Mouse (Mus musculus): ENCODE measurements around the gene D7Ertd443e.

D7Ertd443e gene

DNA sequence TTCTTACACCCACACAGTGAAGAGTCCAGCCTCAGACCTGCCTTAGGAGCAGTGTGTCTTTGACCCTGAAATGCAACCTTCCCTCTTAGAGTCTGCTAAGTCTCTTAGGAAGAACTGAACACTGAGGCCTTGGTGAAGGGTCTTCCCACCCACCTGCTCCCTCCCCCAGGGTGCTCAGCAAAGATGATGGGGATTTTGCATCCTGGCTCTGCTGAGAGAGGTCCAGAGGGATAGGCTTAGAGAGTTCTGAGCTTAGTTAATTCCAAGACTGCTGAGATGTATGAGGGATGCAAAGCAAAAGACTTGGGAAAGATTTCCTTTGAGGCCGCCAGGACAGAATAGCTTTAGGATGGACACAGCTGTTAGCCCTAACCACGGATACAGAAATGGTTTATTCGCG lies 158.4 kb downstream of the D7Ertd443e start:
- no peak for DNase-seq (ENCODE audit: low read depth)

DNA sequence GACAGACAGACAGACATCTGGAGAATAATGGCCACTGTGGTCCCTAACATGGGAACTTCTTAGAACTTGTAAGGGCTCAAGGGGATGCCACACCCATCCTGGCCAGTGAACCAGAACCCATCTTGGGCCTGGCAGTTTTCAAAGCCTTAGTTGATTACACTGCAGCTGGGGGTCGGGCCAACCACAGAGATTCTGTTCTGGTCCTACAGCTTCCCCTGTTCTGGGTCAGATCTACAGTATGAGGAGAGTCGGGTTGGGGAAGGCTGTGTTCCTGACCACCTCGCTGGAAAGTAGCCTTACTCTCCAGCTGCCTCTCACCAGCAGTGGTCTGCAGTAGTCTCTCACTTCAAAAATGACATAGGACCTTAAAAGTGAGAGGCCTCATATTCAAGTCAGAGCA lies 159.2 kb downstream of the D7Ertd443e start:
- DNase-seq (ENCODE audit: low read depth) = no peak

DNA sequence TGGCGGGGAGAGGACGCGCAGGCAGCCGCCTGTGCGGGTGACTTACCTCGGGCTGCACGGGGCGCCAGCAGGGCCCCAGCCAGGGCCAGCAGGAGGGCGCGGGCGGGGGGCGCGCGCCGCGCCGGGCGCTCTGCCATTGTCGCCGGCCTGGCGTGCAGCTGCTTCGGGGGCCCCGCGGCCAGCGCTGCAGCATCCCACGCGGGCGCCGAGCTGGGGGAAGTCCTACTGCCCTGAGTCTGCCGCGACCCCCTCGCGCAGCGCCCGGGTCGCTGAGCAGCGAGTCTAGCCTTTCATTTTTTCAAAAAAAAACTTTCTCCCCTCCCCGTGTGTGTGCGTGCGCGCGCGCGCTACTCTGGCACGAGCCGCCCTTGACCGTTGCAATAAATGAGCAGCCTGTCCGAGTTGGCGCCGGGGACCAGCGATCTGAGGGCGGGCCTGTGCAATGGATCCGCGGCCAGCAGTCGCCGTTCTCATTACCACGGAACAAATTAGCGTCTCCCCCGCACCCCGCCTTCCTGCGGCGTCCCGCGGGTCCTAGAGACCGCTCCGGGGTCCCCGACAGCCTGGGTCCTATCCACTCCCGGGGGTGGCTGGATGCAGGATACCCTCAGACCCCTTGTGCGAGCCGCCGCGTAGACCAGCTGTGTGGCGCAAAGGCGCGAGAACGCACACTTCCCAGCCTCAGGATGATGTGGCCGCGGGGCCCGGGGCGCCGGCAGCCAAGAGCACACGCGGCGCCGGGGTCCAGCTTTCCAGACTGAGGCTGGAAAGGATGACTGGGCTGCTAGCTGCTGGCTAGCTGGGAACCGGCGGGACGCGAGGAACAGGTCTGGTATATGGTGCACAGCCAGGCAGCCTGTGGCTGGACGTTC lies 160.5 kb downstream of the D7Ertd443e start:
- DNase-seq (ENCODE audit: low read depth) = peak; percentile 58

DNA sequence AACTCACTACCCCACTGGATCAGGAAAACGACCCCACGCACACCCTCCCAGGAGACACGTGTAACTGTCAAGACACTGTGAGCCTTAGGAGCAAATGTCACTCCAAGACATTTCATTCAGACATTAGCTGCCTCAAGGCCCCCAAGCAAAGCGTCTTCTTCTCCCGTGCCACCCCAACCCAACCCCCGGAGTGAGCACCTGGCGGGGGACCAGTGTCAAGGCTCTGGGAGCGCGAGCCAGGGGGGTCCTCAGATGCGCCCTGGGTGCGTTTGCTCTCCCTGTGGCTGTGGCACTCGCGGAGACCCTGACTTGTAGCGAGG lies 161.1 kb downstream of the D7Ertd443e start:
- no peak for DNase-seq (ENCODE audit: low read depth)

DNA sequence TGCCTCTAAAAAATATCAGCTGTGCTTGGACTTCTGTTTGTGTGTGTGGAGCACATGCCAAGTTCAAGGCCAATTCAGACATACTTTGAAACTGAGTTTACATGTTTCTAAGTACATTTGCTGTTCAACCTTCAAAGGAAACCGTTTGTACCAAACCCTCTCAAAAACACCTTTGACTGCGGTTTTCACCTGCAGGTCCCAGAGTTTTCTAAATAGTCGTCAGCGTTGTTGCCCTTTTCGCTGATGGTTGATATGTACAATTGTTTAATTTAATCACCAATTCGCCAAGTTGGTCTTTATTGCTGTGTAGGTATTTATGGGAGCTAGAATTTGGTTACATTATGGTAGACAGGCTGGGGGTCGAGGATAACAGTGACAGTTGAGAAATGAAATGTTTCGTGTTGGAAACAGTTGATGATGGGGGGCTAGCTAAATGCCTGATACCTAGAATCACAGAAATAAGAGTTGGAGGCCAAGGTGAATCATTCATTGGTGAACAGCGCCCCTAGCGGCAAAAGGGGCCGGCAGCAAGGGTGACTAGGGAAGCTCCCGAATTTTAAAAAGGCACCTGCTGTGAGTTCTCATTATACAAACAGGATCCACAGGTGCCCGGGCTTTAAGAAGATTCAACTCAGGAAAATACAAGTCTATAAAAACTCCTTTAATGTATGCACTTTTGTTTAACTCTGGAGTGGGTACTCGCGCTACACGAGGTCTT lies 161.9 kb downstream of the D7Ertd443e start:
- peak; percentile 49 for DNase-seq (ENCODE audit: low read depth)

Measured in fibroblast of lung, adult 2 months (primary cell).